ENCODE assay signal across 26 mouse cellular contexts in the genomic region with DNA sequence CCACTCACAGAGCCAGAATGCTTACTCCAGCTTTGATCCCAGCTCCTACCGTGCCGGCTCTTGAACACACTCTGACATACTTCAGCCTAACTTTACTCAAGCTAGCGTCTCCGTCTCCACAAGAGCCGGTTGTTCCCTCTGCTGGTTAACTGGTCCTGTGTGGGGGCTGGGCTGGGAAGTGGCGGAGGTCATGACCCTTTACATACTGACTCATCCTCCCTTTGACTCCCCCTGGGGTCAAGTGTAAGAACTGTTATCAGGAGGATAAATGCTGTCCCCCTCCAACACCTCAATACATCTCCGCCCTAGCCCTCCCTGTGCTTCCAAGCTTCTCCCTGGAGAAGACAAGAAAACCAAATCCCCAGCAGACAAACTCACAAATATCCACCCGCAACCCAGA. TPM values are rescaled to one million over a fixed set of nuclear protein-coding genes. Genes with fewer than 3 reads are reported as not detected.
A peak's percentile ranks its signal among the peaks of the same experiment; 100 is the strongest.
DNase-seq lines count a peak whose midpoint lies in the region; ATAC-seq lines count a peak whose summit lies in the region.
"Had no signal": no experiment of that assay in that cellular context is flagged by ENCODE, and none has a peak within 500 bp of the region (broad histone marks: within the 10 kb centered on the region; RNA-seq: fewer than 3 reads in every experiment).

No protein-coding gene starts in this region.

- H3K9me3 ChIP-seq in midbrain, embryonic 16.5 days (replicated peaks; ENCODE audit: control insufficient read depth, low read length, poor library complexity, severe bottlenecking) = no peaks in the 10 kb centered on the region
- H3K9me3 ChIP-seq: embryonic facial prominence, embryonic 10.5 days; forebrain, embryonic 13.5 days; heart, embryonic 10.5 days; hindbrain, embryonic 13.5 days had no signal

- no peak overlapping the region for H3K9ac ChIP-seq in midbrain, embryonic 16.5 days (ENCODE audit: low read depth, low read length)
- H3K9ac ChIP-seq: forebrain, embryonic 13.5 days; hindbrain, embryonic 13.5 days had no signal

- no peak overlapping the region for H3K4me2 ChIP-seq in midbrain, embryonic 16.5 days (ENCODE audit: low read length)
- H3K4me2 ChIP-seq: forebrain, embryonic 13.5 days; hindbrain, embryonic 13.5 days had no signal

- H3K4me3 ChIP-seq in midbrain, embryonic 16.5 days (ENCODE audit: low read depth, low read length) = no peak overlapping the region
- H3K4me3 ChIP-seq: embryonic facial prominence, embryonic 10.5 days; forebrain, embryonic 13.5 days; gastrocnemius, adult 2 months; heart, embryonic 10.5 days; hindbrain, embryonic 13.5 days had no signal

- no peaks in the 10 kb centered on the region for H3K36me3 ChIP-seq in midbrain, embryonic 16.5 days (ENCODE audit: control insufficient read depth, insufficient read depth, low read length)
- H3K36me3 ChIP-seq: embryonic facial prominence, embryonic 10.5 days; heart, embryonic 10.5 days; hindbrain, embryonic 13.5 days had no signal

- peaks cover 3% of the 10 kb centered on the region for H3K27me3 ChIP-seq in midbrain, embryonic 16.5 days (ENCODE audit: control insufficient read depth, insufficient read depth, low read depth, low read length)

- 55% methylated on average over 8 of the region's 8 CpGs for WGBS in midbrain, embryonic 16.5 days

- ATAC-seq in midbrain, embryonic 16.5 days = no peak
- ATAC-seq: activated CD4-positive, CD25-positive, alpha-beta regulatory T cell, adult 4 months; forebrain, embryonic 13.5 days; hindbrain, postnatal 0 days; intestine, embryonic 16.5 days had no signal

- DNase-seq in 416B (ENCODE audit: low read depth) = peak; percentile 34
- peak; percentile 94 for DNase-seq in ES-CJ7 (ENCODE audit: low read depth, low spot score)
- DNase-seq in ZHBTc4 (ENCODE audit: low read depth, low spot score) = peak; percentile 94
- peak; percentile 16 for DNase-seq in embryo, embryonic 11 days
- DNase-seq in right cerebral cortex, postnatal 25 days = no peak
- no peak for DNase-seq in gastrocnemius, postnatal 25 days
- no peak for DNase-seq in layer of hippocampus, postnatal 25 days (ENCODE audit: extremely low spot score in 1 of 2, low spot score in 1 of 2)
- DNase-seq: adrenal gland, postnatal 14 days; cerebellum, adult 11-12 months; cerebellum, adult 9-11 months; cerebellum, postnatal 36 days; gastrocnemius, adult 2 months; gastrocnemius, postnatal 36 days; heart, adult 18-20 months; heart, postnatal 10 days; kidney, adult 8-10 months had no signal

- H3K4me1 ChIP-seq in midbrain, embryonic 16.5 days (ENCODE audit: control insufficient read depth, insufficient read depth, low read length) = no peaks in the 10 kb centered on the region

- no peak overlapping the region for H3K27ac ChIP-seq in midbrain, embryonic 16.5 days (ENCODE audit: low read length)
- H3K27ac ChIP-seq: embryonic facial prominence, embryonic 10.5 days; forebrain, embryonic 13.5 days; gastrocnemius, adult 2 months; hindbrain, embryonic 13.5 days; hindbrain, postnatal 0 days had no signal

RNA-seq across cellular contexts. Expression of gene Ncmap, which starts 16.7 kb away (rescaled TPM):
- polyA plus RNA-seq in midbrain, embryonic 16.5 days (2015; fragmentation: Nextera tagmentation; extraction: Ambion mirVana) = 0.71 and 0.83 TPM in 2 replicates
- 1 to 10 TPM; 4.0 to 4.2 TPM for total RNA-seq in gastrocnemius, postnatal 25 days (2021)
- under 1 TPM in 1 of 2 experiments, not detected in 1; 0.54 TPM for total RNA-seq in layer of hippocampus, postnatal 25 days (2021)
- total RNA-seq: adrenal gland, postnatal 14 days; CH12.LX; heart, adult 18-20 months; hematopoietic stem cell, adult 5-6 weeks had no signal

RNA-seq across cellular contexts. Expression of gene Srrm1, which starts 28.2 kb away (rescaled TPM):
- polyA plus RNA-seq in midbrain, embryonic 16.5 days (2015; fragmentation: Nextera tagmentation; extraction: Ambion mirVana) = 172 and 196 TPM in 2 replicates
- 10 to 100 TPM; 52.9 to 58.1 TPM for total RNA-seq in gastrocnemius, postnatal 25 days (2021)
- 100 to 1,000 TPM; 102 to 140 TPM for total RNA-seq in layer of hippocampus, postnatal 25 days (2021)

RNA-seq across cellular contexts. Expression of gene Rcan3, which starts 52.3 kb away (rescaled TPM):
- polyA plus RNA-seq in midbrain, embryonic 16.5 days (2015; fragmentation: Nextera tagmentation; extraction: Ambion mirVana) = 58.3 and 59.1 TPM in 2 replicates
- total RNA-seq in gastrocnemius, postnatal 25 days (2021) = 1 to 10 TPM; 4.5 to 4.7 TPM
- total RNA-seq in layer of hippocampus, postnatal 25 days (2021) = 10 to 100 TPM; 27.8 to 29.7 TPM

Comparison
In these comparisons a context has a peak if more than half of its experiments do, and no peak if none do; other contexts are left out.
1. DNase-seq: peak in 416B (single experiment), ES-CJ7 (single experiment), ZHBTc4 (single experiment) and embryo, embryonic 11 days (single experiment); none in right cerebral cortex, postnatal 25 days (single experiment), gastrocnemius, postnatal 25 days (single experiment) and layer of hippocampus, postnatal 25 days (0 of 2).
2. RNA of gene Rcan3, which starts 52.3 kb away (total RNA-seq): 27.8 to 29.7 TPM in layer of hippocampus, postnatal 25 days; 4.5 to 4.7 TPM in gastrocnemius, postnatal 25 days; every median in the first group is over 4 times any median in the second.